Mouse (Mus musculus) liver, embryonic 16.5 days (tissue): Measurements from ENCODE around the gene Vps37b. TPM values are rescaled to one million over a fixed set of nuclear protein-coding genes. Genes with fewer than 3 reads are reported as not detected.

ENCODE experiments used
- ATAC-seq: fragments of 200-750 bp; cut with Nextera tagmentation; 2 replicates; pipeline ENCODE4 v1.8.0; 2017; ENCODE audit warnings: low read depth, mild to moderate bottlenecking, moderate number of reproducible peaks, moderate library complexity
- H3K27ac ChIP-seq: fragments of 300-500 bp; sonication (generic); 2 replicates; pipeline ENCODE4 v1.5.1; 2014; ENCODE audit warnings: mild to moderate bottlenecking, low read length
- H3K27me3 ChIP-seq: fragments of 300-500 bp; sonication (generic); 2 replicates; pipeline ENCODE4 v1.6.1; 2014; ENCODE audit warnings: low read depth, low read length, mixed read lengths; ENCODE audit not compliant: control insufficient read depth, insufficient read depth
- H3K36me3 ChIP-seq: fragments of 300-500 bp; sonication (generic); 2 replicates; pipeline ENCODE4 v1.6.1; 2014; ENCODE audit warnings: mild to moderate bottlenecking; ENCODE audit not compliant: control insufficient read depth, insufficient read depth
- H3K4me1 ChIP-seq: fragments of 300-500 bp; sonication (generic); 2 replicates; pipeline ENCODE4 v1.6.1; 2014; ENCODE audit warnings: low read depth, low read length, mixed read lengths; ENCODE audit not compliant: control insufficient read depth
- H3K4me2 ChIP-seq: fragments of 300-500 bp; sonication (generic); 2 replicates; pipeline ENCODE4 v1.6.1; 2014; ENCODE audit warnings: low read depth, low read length, mixed read lengths
- H3K4me3 ChIP-seq: fragments of 300-500 bp; sonication (generic); 2 replicates; pipeline ENCODE4 v1.5.1; 2014; ENCODE audit warnings: low read depth, mild to moderate bottlenecking, low read length
- H3K9ac ChIP-seq: fragments of 300-500 bp; sonication (generic); 2 replicates; pipeline ENCODE4 v1.6.1; 2014; ENCODE audit warnings: low read depth, low read length
- H3K9me3 ChIP-seq: fragments of 300-500 bp; sonication (generic); replicated peaks from 2 replicates; pipeline ENCODE4 v1.6.1; 2016; ENCODE audit warnings: low read length; ENCODE audit not compliant: control insufficient read depth
- WGBS: fragments of 180-500 bp; shearing (Covaris S2); extraction: QIAGEN DNeasy Blood & Tissue Kit; methylation state at CpG from one replicate; pipeline ENCODE4 v1.1.7; 2014; ENCODE audit not compliant: insufficient replicate concordance; 5-methylcytosine and 5-hydroxymethylcytosine counted together
- polyA plus RNA-seq: library from polyadenylated mRNA; unstranded; fragments of >200 nt; fragmentation: Nextera tagmentation; extraction: Ambion mirVana; gene quantifications from 2 replicates; pipeline ENCODE4 v1.2.1, GENCODE M21; 2015

Vps37b gene
- polyA plus RNA-seq, 1 experiment from 2014 or later: 16.3 TPM

DNA sequence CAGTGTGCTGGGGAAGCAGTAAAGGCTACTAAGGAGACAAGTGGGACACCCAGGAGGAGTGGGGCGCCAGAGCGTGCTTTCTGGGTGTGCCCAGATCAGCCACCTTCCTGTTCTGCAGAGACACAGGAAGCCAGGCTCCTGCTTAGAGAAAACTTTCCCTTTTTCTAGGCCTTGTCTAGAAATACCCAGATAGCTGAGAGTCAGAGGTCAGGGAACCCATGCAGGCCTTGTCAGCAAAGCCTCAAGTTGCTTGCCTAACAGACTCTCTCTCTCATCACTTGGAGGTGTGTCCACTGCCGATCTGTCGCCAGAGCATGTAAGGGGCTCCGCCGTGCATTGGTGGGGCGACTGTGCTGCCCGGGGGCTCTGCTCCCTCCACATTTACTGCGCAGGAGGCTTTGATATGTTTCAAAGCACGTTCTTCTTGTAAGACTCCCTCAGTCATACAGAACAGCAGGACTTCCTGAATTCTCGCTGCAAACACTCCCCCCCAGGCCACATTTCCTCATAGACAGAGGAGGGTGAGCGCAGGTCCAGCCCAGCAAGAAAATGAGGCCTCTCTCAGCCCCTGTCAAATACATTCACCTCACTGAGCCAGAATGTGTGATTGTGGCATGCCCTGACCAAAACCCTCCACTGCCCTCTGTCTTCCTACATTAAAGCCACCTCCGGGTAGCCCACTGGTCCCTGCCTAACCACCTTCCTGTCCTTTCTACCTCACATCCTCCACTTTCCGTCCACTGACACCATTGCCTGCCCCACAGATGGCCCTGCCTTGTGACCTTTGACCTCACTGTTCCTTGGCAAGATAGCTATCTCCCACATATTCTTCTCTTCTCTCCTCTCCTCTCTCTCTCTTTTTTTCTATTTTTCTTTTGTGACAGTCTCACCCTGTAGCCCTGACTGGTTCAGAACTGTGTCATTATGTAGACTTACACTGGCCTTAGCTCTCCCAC, 18.3 kb upstream of the Vps37b start:
- H3K9me3 ChIP-seq: no peaks in the 10 kb centered on the region
- peaks cover 63% of the 10 kb centered on the region for H3K4me1 ChIP-seq
- ATAC-seq: 0 out of 2 replicates have a peak, but pooled peaks have one; percentile 4
- no peaks in the 10 kb centered on the region for H3K36me3 ChIP-seq
- 23% methylated on average over 14 of the region's 14 CpGs for WGBS
- no peaks in the 10 kb centered on the region for H3K27me3 ChIP-seq
- H3K9ac ChIP-seq: peak overlapping the region; percentile 64
- peak overlapping the region; percentile 96 for H3K27ac ChIP-seq
- peak overlapping the region; percentile 58 for H3K4me3 ChIP-seq
- H3K4me2 ChIP-seq: peak overlapping the region; percentile 53

DNA sequence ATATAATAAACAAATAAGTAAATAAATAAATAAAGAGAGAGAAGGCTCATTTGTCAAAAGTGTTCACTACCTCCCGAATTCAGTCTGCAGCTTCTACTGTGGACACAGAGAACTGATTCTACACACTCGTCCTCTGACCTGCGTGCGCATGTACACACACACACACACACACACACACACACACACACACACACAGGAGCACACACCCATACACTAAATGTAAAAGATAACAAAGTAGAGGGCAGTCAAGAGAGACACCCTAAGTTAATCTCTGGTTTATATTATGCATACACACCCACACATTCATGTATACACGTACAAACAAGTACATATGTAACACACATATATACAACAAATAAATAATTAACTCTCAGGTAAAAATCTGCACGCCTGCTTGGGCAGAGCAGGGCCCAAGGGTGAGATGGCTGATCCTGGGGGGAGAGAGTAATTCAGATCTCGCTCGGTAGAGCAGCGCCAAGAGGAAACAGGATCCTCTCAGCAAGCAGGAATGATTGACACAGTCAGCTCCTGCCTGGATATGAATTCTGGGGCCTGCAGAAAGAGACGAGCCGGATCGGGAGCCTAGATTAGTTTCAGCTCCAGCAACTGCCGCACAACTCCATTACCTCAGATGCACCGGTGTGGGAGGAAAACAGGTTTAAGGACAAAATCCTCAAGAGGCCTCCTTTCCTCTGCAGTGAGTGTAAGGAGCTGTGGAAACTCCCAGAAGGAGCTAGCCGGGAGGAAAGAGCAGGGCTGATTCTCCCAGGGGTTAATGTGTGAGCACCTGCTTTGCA, 17.4 kb upstream of the Vps37b start:
- Histone ChIP-seq H3K36me3 (no peaks in the 10 kb centered on the region), H3K9ac (peak overlapping the region; percentile 64), H3K9me3 (no peaks in the 10 kb centered on the region), H3K4me3 (peak overlapping the region; percentile 58), H3K27me3 (no peaks in the 10 kb centered on the region), H3K27ac (peak overlapping the region; percentile 96), H3K4me1 (peaks cover 63% of the 10 kb centered on the region), H3K4me2 (peak overlapping the region; percentile 53)
- 48% methylated on average over 15 of the region's 15 CpGs for whole genome bisulfite sequencing
- ATAC-seq: no peak

DNA sequence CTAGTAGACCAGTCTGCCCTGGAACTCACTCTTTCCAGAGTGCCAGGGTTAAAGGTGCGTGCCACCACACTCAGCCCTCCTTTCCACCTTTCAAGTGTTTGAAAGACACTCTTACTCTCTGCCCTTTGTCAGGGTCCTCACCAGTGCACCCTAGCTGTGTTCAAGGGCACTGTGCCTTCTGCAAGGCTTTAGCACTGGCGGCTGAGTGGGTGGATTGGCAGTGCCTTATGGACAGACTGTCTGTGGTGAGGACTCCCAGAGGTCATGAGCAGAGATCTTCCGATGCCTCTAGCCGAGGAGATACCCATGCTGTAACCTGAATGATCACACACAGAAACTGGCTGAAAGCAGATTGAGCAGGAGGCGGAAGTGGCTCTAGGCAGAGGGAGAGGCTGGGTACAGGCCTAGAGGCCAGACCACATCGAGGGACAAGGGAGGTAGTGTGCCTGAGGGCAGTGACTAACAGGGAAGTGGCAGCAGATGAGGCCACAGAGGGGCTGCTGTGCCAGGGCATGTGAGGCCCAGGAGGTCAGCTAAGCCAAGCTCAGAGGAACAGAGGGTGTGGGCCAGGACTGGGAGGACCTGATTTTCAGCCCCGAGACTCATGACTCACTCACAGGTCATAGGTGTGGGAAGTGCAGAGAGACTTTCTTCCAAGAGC, 14.8 kb upstream of the Vps37b start:
- Histone ChIP-seq H3K4me1 (peaks cover 48% of the 10 kb centered on the region), H3K4me2 (no peak overlapping the region)

DNA sequence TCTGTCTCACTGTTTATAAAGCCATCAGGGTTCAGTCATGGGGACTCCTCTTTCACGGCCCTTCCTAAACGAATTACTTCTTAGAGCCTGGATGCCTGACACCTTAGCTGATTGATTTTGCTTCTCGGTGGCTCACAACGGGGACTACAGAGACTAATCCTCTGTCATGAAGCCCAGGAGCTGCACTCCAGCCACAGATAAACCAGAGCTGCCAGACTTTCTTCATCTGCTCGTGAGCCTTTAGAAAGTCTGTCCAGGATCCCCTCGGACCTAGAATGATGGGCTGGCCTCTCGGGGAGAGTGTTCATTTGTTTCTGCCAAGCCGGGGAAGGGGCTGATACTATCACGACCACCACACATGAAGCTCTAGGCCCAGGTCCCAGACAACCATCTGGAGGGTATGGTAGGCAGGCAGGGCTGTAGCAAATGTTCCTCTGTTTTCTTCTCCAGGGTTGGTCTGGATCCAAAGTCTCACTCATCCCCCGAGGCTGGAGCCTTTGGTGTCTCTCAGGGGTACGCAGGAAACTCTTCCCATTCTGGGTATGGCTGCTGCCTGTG, 13.5 kb upstream of the Vps37b start:
- Histone ChIP-seq H3K9ac (no peak overlapping the region), H3K9me3 (no peaks in the 10 kb centered on the region), H3K4me1 (peaks cover 34% of the 10 kb centered on the region), H3K27me3 (no peaks in the 10 kb centered on the region), H3K36me3 (no peaks in the 10 kb centered on the region), H3K4me3 (no peak overlapping the region), H3K4me2 (no peak overlapping the region), H3K27ac (no peak overlapping the region)
- 61% methylated on average over 11 of the region's 11 CpGs for WGBS
- no peak for ATAC-seq

More for the DNA sequence above, 14.8 kb upstream of the Vps37b start:
- Histone ChIP-seq H3K9me3 (no peaks in the 10 kb centered on the region), H3K9ac (no peak overlapping the region), H3K4me3 (no peak overlapping the region), H3K36me3 (no peaks in the 10 kb centered on the region), H3K27me3 (no peaks in the 10 kb centered on the region), H3K27ac (0 out of 2 replicates have a peak overlapping the region, but pooled peaks have one; percentile 33)
- 59% methylated on average over 7 of the region's 7 CpGs for WGBS
- no peak for ATAC-seq

DNA sequence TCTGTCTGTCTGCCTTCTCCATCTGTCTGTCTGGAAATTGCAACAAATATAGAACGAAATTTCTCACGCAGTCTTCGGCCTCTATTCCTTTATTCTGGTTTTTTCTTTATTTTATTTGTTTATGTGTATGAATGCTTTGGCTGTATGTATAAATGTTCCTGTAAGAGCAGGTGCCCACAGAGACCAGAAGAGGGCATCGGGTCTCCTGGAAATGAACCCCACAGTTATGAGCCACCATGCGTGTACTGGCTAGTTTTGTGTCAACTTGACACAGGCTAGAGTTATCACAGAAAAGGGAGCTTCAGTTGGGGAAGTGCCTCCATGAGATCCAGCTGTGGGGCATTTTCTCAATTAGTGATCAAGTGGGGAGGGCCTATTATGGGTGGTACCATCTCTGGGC, 11.9 kb upstream of the Vps37b start:
- no peaks in the 10 kb centered on the region for H3K36me3 ChIP-seq
- no peak overlapping the region for H3K27ac ChIP-seq
- no peaks in the 10 kb centered on the region for H3K9me3 ChIP-seq
- H3K4me3 ChIP-seq: no peak overlapping the region
- H3K9ac ChIP-seq: no peak overlapping the region
- no peaks in the 10 kb centered on the region for H3K27me3 ChIP-seq
- WGBS: 76% methylated on average over 5 of the region's 5 CpGs
- ATAC-seq: no peak
- H3K4me2 ChIP-seq: no peak overlapping the region
- H3K4me1 ChIP-seq: peaks cover 19% of the 10 kb centered on the region

DNA sequence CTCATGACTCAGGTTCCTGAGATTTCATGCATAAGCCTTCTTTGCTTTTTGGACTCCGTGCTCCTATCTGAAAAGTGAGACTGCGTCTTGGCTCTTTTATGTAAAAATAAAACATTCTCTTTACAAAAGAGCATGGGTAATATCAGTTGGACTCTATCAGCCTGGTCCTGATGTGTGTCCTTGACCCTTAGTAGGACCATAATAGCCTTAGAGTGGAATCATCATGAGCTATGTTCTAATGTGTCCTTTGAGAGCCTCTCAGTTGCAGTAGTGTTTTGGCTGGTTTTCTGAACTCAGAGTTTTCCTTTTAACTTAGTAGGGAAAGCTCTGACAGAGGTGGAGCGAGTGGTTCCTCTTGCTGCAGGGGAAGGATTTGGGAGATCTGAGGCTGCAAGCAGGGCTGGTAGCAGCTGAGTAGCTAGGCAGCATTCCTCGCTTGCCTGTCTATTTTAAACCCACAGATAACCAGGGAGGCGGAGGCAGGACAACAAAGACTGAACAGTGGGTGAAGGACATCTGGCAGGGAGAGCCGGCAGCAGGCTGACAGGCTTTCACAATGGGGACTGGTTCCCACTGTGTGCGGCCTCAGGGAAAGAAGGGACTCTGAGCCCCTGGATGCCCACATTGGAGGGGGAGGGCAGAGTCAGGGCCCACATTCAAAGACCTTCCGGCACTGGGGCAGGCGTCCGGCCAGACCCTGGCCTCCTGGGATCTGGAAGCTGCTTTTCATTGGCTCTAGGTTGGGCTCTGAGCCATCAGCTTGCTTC, 11.3 kb upstream of the Vps37b start:
- ATAC-seq: peak; percentile 54
- H3K27ac ChIP-seq: no peak overlapping the region
- no peaks in the 10 kb centered on the region for H3K9me3 ChIP-seq
- peaks cover 15% of the 10 kb centered on the region for H3K4me1 ChIP-seq
- no peaks in the 10 kb centered on the region for H3K27me3 ChIP-seq
- WGBS: 51% methylated on average over 10 of the region's 10 CpGs
- H3K4me3 ChIP-seq: no peak overlapping the region
- H3K36me3 ChIP-seq: no peaks in the 10 kb centered on the region
- H3K4me2 ChIP-seq: no peak overlapping the region
- H3K9ac ChIP-seq: no peak overlapping the region

DNA sequence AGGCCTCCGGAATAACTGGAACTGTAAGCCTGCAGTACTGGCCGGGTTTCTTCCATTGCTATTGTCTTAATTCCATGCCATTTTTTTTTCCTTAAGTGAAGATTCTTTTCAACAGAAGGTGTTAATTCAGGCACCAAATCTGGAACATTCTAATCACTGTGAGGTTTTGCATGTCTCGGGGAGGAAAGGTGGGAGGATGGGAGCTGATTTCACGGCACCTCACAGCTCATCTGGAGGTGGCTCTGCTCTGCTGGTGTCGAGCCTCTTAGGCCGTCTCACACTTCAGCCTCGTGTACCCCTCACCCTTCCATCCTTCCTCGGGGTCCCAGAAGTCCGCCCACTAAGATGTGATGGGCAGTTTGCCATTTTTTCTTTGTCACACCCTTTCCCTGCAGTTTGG, 9.0 kb upstream of the Vps37b start:
- WGBS: 62% methylated on average over 9 of the region's 9 CpGs
- Histone ChIP-seq H3K9ac (no peak overlapping the region), H3K4me1 (peaks cover 6% of the 10 kb centered on the region), H3K4me2 (no peak overlapping the region), H3K4me3 (no peak overlapping the region), H3K9me3 (no peaks in the 10 kb centered on the region), H3K36me3 (no peaks in the 10 kb centered on the region), H3K27me3 (no peaks in the 10 kb centered on the region), H3K27ac (no peak overlapping the region)
- no peak for ATAC-seq

DNA sequence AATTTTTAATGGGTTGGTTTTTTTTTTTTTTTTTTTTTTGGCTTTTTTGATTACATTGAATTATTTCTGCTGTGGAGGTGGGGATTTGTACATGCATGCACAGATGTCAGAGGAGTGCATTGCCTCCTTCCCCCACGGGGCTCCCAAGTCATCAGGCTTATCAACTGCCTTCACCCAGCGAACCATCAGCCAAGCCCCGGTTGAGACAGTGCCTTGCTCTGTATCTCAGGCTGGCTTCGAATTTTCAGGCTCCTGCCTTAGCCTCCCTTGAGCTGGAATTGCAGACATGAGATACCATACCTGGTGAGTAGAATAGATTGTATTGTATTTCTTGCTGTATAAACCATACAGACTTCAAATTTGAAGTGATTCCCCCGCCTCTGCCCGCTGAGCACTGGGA, 7.5 kb upstream of the Vps37b start:
- H3K4me3 ChIP-seq: no peak overlapping the region
- no peaks in the 10 kb centered on the region for H3K36me3 ChIP-seq
- H3K4me2 ChIP-seq: no peak overlapping the region
- WGBS: 44% methylated on average over 6 of the region's 6 CpGs
- H3K27me3 ChIP-seq: no peaks in the 10 kb centered on the region
- H3K9ac ChIP-seq: no peak overlapping the region
- H3K27ac ChIP-seq: no peak overlapping the region
- peaks cover 11% of the 10 kb centered on the region for H3K4me1 ChIP-seq
- no peaks in the 10 kb centered on the region for H3K9me3 ChIP-seq
- no peak for ATAC-seq
